Mouse (Mus musculus): ENCODE measurements around the gene Zfp691. TPM values are rescaled to one million over a fixed set of nuclear protein-coding genes. Genes with fewer than 3 reads are reported as not detected.

The Zfp691 gene
- polyA plus RNA-seq (2014; fragmentation: Illumina TruSeq; extraction: RNeasy Lipid Tissue Mini Kit (QIAGEN cat#74804); ENCODE audit: low read depth, low replicate concordance): 1.4 TPM

DNA sequence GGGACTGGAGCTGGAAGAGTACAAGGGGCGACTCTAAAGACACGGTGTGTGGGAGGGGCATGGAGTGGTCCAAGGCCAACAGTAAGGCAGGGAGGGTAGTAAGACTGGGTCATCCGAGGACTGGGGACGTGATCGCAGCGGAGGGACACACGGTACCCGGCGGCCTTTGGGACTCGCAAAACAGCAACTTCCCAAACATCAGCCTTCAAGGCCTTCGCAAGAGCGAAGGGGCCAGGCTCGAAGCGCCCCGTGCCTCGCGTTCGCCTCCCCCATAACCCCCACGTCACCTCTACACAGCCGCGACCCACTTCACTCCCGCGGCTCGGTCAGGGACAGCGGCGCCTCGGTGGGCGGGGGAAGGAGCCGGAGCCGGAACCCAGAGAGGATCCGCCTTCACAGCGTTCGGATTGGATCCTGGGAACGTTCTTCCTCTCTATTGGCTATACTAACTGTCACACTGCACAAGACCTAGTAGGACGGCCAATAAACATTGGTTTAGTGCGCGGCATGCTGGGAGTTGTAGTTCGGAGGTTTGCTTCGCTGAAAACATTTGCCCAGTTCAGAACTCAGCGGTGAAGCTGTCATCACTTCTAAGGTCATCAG is at the start of gene Zfp691:
Gene Zfp691 (minus strand): TSS at position 345 of the 603 bp plus-strand sequence.

DNA sequence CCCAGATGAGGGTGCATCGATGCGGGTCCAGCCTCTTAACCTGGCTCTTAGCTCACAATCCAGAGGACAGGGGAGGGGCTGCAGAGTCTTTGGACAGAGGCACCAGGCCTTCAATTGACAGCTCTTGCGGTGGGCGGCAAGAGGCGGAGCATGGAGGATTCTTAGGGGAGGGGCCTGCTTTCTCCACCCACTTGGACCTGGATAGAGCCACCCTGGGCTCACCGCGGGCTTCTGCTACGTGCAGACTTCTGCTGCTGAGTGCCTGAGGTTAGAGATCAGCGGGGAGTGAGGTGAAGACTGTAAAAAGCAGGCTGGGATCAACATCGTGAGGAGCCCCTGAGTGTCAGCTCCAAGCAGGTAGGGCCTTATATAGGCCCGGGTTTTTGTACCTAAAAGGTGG is 44.2 kb upstream of the Zfp691 start, which contains the start of gene Tmem269:
Gene Tmem269 (minus strand): TSS at position 49 of the 400 bp plus-strand sequence.

DNA sequence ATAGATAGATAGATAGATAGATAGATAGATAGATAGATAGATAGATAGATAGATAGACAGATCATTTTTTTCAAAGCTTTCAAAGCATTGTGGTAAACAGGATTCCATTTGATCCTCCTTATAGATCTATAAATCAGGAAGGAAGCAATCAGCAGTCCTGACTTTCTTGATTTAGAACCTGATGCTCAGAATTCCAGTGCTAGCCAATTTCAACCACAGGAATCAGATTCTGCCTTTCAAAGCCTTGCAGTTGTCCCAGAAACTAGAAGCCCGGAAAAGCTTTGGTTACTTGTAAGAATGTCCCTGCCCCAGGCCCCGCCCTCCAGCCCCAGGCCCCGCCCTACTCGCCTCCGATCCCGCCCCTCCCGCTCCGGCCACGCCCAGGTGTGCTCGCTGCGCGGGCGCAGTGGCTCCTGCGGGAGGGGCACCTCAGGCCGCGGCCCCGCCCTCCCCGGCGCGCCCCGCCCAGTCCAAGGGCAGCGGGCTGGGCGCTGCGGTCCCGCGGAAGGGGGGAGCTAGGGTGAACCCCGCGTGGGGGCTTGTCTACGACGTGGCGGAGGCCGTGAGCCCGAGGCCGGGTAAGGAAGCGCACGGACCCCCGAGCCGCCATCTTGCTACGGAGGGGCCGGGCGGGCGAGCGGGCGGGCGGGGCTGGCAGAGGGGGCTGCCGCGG is 21.1 kb upstream of the Zfp691 start, which contains the start of gene Svbp:
Gene Svbp (plus strand): TSS at position 398 of the 673 bp plus-strand sequence.

DNA sequence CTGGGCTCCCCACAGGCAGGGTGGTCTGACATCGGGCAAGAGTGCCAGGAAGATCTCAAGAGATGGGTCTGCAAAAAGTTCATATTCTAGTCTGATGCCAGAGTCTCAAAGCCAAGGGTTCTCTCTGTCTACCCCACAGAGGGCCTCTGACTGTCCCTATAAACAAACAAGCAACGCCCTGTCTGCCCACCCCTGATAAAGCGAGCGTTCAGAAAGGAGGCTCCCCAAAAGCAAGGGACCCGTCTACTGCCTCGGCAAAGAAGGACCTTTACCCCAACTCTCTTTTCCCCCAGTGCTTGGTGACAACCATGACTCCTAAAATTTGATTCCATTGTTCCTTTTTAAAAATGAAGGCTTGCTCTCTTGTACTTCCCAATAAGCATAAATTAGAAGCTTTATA is 15.9 kb upstream of the Zfp691 start, which contains the start of gene Ermap:
Gene Ermap (minus strand): TSS at position 148 of the 400 bp plus-strand sequence.

Other genes with a start within 250 kb of the Zfp691 start
- gene Olfr1328, start 235.6 kb downstream of the Zfp691 start, polyA plus RNA-seq (2014; fragmentation: Illumina TruSeq; extraction: RNeasy Lipid Tissue Mini Kit (QIAGEN cat#74804); ENCODE audit: low read depth, low replicate concordance): not detected
- gene Lao1, start 212.6 kb downstream of the Zfp691 start, polyA plus RNA-seq (2014; fragmentation: Illumina TruSeq; extraction: RNeasy Lipid Tissue Mini Kit (QIAGEN cat#74804); ENCODE audit: low read depth, low replicate concordance): not detected
- gene Slc2a1, start 65.5 kb downstream of the Zfp691 start, polyA plus RNA-seq (2014; fragmentation: Illumina TruSeq; extraction: RNeasy Lipid Tissue Mini Kit (QIAGEN cat#74804); ENCODE audit: low read depth, low replicate concordance): 1.4 TPM
- not detected for gene Ermap, start 15.8 kb upstream of the Zfp691 start, polyA plus RNA-seq (2014; fragmentation: Illumina TruSeq; extraction: RNeasy Lipid Tissue Mini Kit (QIAGEN cat#74804); ENCODE audit: low read depth, low replicate concordance)
- 5.9 TPM for gene Svbp, start 21.1 kb upstream of the Zfp691 start, polyA plus RNA-seq (2014; fragmentation: Illumina TruSeq; extraction: RNeasy Lipid Tissue Mini Kit (QIAGEN cat#74804); ENCODE audit: low read depth, low replicate concordance)
- gene Tmem269, start 44.0 kb upstream of the Zfp691 start, polyA plus RNA-seq (2014; fragmentation: Illumina TruSeq; extraction: RNeasy Lipid Tissue Mini Kit (QIAGEN cat#74804); ENCODE audit: low read depth, low replicate concordance): 0.26 TPM
- 20.6 TPM for gene AU022252, start 58.5 kb upstream of the Zfp691 start, polyA plus RNA-seq (2014; fragmentation: Illumina TruSeq; extraction: RNeasy Lipid Tissue Mini Kit (QIAGEN cat#74804); ENCODE audit: low read depth, low replicate concordance)
- 5.8 TPM for gene P3h1, start 58.7 kb upstream of the Zfp691 start, polyA plus RNA-seq (2014; fragmentation: Illumina TruSeq; extraction: RNeasy Lipid Tissue Mini Kit (QIAGEN cat#74804); ENCODE audit: low read depth, low replicate concordance)
- not detected for gene Cldn19, start 81.2 kb upstream of the Zfp691 start, polyA plus RNA-seq (2014; fragmentation: Illumina TruSeq; extraction: RNeasy Lipid Tissue Mini Kit (QIAGEN cat#74804); ENCODE audit: low read depth, low replicate concordance)
- gene Ybx1, start 120.4 kb upstream of the Zfp691 start, polyA plus RNA-seq (2014; fragmentation: Illumina TruSeq; extraction: RNeasy Lipid Tissue Mini Kit (QIAGEN cat#74804); ENCODE audit: low read depth, low replicate concordance): 189 TPM
- gene Ppih, start 146.4 kb upstream of the Zfp691 start, polyA plus RNA-seq (2014; fragmentation: Illumina TruSeq; extraction: RNeasy Lipid Tissue Mini Kit (QIAGEN cat#74804); ENCODE audit: low read depth, low replicate concordance): 13.6 TPM
- gene Ccdc30, start 241.3 kb upstream of the Zfp691 start, polyA plus RNA-seq (2014; fragmentation: Illumina TruSeq; extraction: RNeasy Lipid Tissue Mini Kit (QIAGEN cat#74804); ENCODE audit: low read depth, low replicate concordance): 6.3 TPM
- gene Ppcs, start 248.2 kb upstream of the Zfp691 start, polyA plus RNA-seq (2014; fragmentation: Illumina TruSeq; extraction: RNeasy Lipid Tissue Mini Kit (QIAGEN cat#74804); ENCODE audit: low read depth, low replicate concordance): 30.9 TPM
- 0.40 TPM for gene Zmynd12, start 248.6 kb upstream of the Zfp691 start, polyA plus RNA-seq (2014; fragmentation: Illumina TruSeq; extraction: RNeasy Lipid Tissue Mini Kit (QIAGEN cat#74804); ENCODE audit: low read depth, low replicate concordance)